8 mouse cellular contexts compared by ENCODE assay signal in genomic region chr15:83595364-83595711, GRCm38 (mm10). TPM values are rescaled to one million over a fixed set of nuclear protein-coding genes. Genes with fewer than 3 reads are reported as not detected.
DNase-seq lines count a peak whose midpoint lies in the region; ATAC-seq and TF ChIP-seq lines count a peak whose summit lies in the region.

No protein-coding gene starts in this region.

- WGBS in heart, embryonic 13.5 days = 33% methylated on average over 7 of the region's 7 CpGs
- 37% methylated on average over 7 of the region's 7 CpGs for WGBS in hindbrain, embryonic 11.5 days
- 40% methylated on average over 7 of the region's 7 CpGs for WGBS in midbrain, embryonic 11.5 days

- peak overlapping the region; percentile 87 for H3K9ac ChIP-seq in heart, embryonic 13.5 days
- H3K9ac ChIP-seq in ES-E14 (ENCODE audit: insufficient read depth, low read depth, low read length, poor library complexity, severe bottlenecking) = peak overlapping the region; percentile 33; the same call in 1 of the 2 replicates
- H3K9ac ChIP-seq in hindbrain, embryonic 11.5 days (ENCODE audit: low read depth, low read length) = 0 out of 2 replicates have a peak overlapping the region, but pooled peaks have one; percentile 34
- H3K9ac ChIP-seq in midbrain, embryonic 11.5 days (ENCODE audit: low read length) = peak overlapping the region; percentile 20; the same call in 1 of the 2 replicates

- intact Hi-C loops in heart, postnatal 10 days (cut with DNase I) = no loop called here
- intact Hi-C loops in left cerebral cortex, postnatal 10 days (cut with DNase I) = no loop called here

- peak overlapping the region; percentile 83 for H3K4me2 ChIP-seq in heart, embryonic 13.5 days
- peak overlapping the region; percentile 79 for H3K4me2 ChIP-seq in hindbrain, embryonic 11.5 days (replicated peaks; ENCODE audit: low read depth, low read length)
- H3K4me2 ChIP-seq in midbrain, embryonic 11.5 days = peak overlapping the region; percentile 85

- H3K36me3 ChIP-seq in heart, embryonic 13.5 days = peaks cover 4% of the 10 kb centered on the region; the same call in 1 of the 2 replicates
- H3K36me3 ChIP-seq in ES-E14 (ENCODE audit: control insufficient read depth, insufficient read depth, low read length, poor library complexity, severe bottlenecking) = peaks cover 11% of the 10 kb centered on the region; the same call in 1 of the 2 replicates
- H3K36me3 ChIP-seq in hindbrain, embryonic 11.5 days (ENCODE audit: control insufficient read depth, insufficient read depth, low read length) = no peaks in the 10 kb centered on the region
- H3K36me3 ChIP-seq in midbrain, embryonic 11.5 days (ENCODE audit: control insufficient read depth, insufficient read depth, low read length) = no peaks in the 10 kb centered on the region

- DNase-seq in heart, postnatal 10 days = no peak
- no peak for DNase-seq in ES-E14 (ENCODE audit: low read depth, low spot score)
- no peak for DNase-seq in hindbrain, embryonic 11.5 days (ENCODE audit: low spot score)
- no peak for DNase-seq in midbrain, embryonic 11.5 days (ENCODE audit: low spot score, missing footprints)
- DNase-seq in left cerebral cortex, postnatal 10 days (ENCODE audit: extremely low spot score in 1 of 2, low spot score in 2 of 2) = no peak
- DNase-seq in left cerebral cortex, adult 18-20 months (ENCODE audit: low spot score in 2 of 2) = no peak
- DNase-seq in layer of hippocampus, adult 11-12 months (ENCODE audit: low spot score) = no peak

- peak overlapping the region; percentile 80 for H3K4me3 ChIP-seq in heart, embryonic 13.5 days
- peak overlapping the region in 1 of 2 experiments; percentile 80; a peak in 2 of 4 replicates for H3K4me3 ChIP-seq in ES-E14 (ENCODE audit: insufficient read depth in 1 of 2, low read depth in 1 of 2, low read length in 2 of 2, poor library complexity in 1 of 2, severe bottlenecking in 1 of 2)
- H3K4me3 ChIP-seq in hindbrain, embryonic 11.5 days (ENCODE audit: low read depth, low read length) = peak overlapping the region; percentile 78
- peak overlapping the region; percentile 74 for H3K4me3 ChIP-seq in midbrain, embryonic 11.5 days (ENCODE audit: low read depth, low read length)

- no peaks in the 10 kb centered on the region for H3K27me3 ChIP-seq in heart, embryonic 13.5 days (replicated peaks)
- no peaks in the 10 kb centered on the region for H3K27me3 ChIP-seq in hindbrain, embryonic 11.5 days (ENCODE audit: control insufficient read depth, insufficient read depth, low read length)
- no peaks in the 10 kb centered on the region for H3K27me3 ChIP-seq in midbrain, embryonic 11.5 days (ENCODE audit: control insufficient read depth, insufficient read depth, low read length)

- no peak overlapping the region for H3K27ac ChIP-seq in heart, embryonic 13.5 days (replicated peaks)
- no peak overlapping the region for H3K27ac ChIP-seq in ES-E14 (ENCODE audit: insufficient read depth, low read depth, low read length, poor library complexity, severe bottlenecking)
- H3K27ac ChIP-seq in hindbrain, embryonic 11.5 days (ENCODE audit: low read depth, low read length) = no peak overlapping the region
- H3K27ac ChIP-seq in midbrain, embryonic 11.5 days (ENCODE audit: low read depth, low read length) = no peak overlapping the region

- in situ Hi-C loops in ES-E14 (cut with MboI; ENCODE audit: low sequenced_read_pairs in 2 of 2, unreplicated experiment in 2 of 2) = no loop called here

- H3K9me3 ChIP-seq in heart, embryonic 13.5 days = no peaks in the 10 kb centered on the region
- H3K9me3 ChIP-seq in ES-E14 (ENCODE audit: control insufficient read depth, insufficient read depth, low read depth, low read length) = no peaks in the 10 kb centered on the region
- no peaks in the 10 kb centered on the region for H3K9me3 ChIP-seq in hindbrain, embryonic 11.5 days (ENCODE audit: control insufficient read depth, low read length)
- H3K9me3 ChIP-seq in midbrain, embryonic 11.5 days (ENCODE audit: control insufficient read depth, low read length) = no peaks in the 10 kb centered on the region

- no peak for ATAC-seq in heart, embryonic 13.5 days (ENCODE audit: extremely low read depth, insufficient number of reproducible peaks, low FRiP score, low TSS enrichment)
- 0 out of 2 replicates have a peak, but pooled peaks have one; percentile 21 for ATAC-seq in hindbrain, embryonic 11.5 days (ENCODE audit: low FRiP score)
- ATAC-seq in midbrain, embryonic 11.5 days (ENCODE audit: low FRiP score) = peak; percentile 31; the same call in 1 of the 2 replicates

- H3K4me1 ChIP-seq in heart, embryonic 13.5 days = peaks cover 42% of the 10 kb centered on the region
- peaks cover 0 to 5% of the 10 kb centered on the region in 2 experiments; a peak in 1 of 4 replicates for H3K4me1 ChIP-seq in ES-E14 (ENCODE audit: control insufficient read depth in 2 of 2, insufficient read depth in 2 of 2, low read length in 2 of 2, poor library complexity in 1 of 2)
- H3K4me1 ChIP-seq in hindbrain, embryonic 11.5 days (replicated peaks; ENCODE audit: control insufficient read depth, insufficient read depth, low read length) = peaks cover 6% of the 10 kb centered on the region
- peaks cover 14% of the 10 kb centered on the region for H3K4me1 ChIP-seq in midbrain, embryonic 11.5 days (ENCODE audit: control insufficient read depth, insufficient read depth, low read length)

TF ChIP-seq in ES-E14, 5 proteins besides CTCF, POLR2A, EP300 and RAD21:
- TF ChIP-seq HCFC1 (IDR thresholded peaks at IDR 0.05; ENCODE audit: borderline replicate concordance, insufficient read depth, low read length) (no peak), MAFK (IDR thresholded peaks at IDR 0.05; ENCODE audit: insufficient read depth, low read depth, low read length) (no peak), ZC3H11A (IDR thresholded peaks at IDR 0.05; ENCODE audit: borderline replicate concordance, low read depth, low read length) (no peak), ZNF384 (IDR thresholded peaks at IDR 0.05; ENCODE audit: low read depth, low read length) (no peak), CHD2 (IDR thresholded peaks at IDR 0.05; ENCODE audit: low read depth, low read length) (no peak)
TF ChIP-seq in ES-E14: peak in this region for 0.

RNA-seq across cellular contexts. Expression of gene Ttll12, which starts 0.4 kb away (rescaled TPM):
- 21.9 and 22.0 TPM in 2 replicates for polyA plus RNA-seq in heart, embryonic 13.5 days (2015; fragmentation: Nextera tagmentation; extraction: Ambion mirVana)
- total RNA-seq in heart, postnatal 10 days (2021) = 1 to 10 TPM; 6.4 to 9.0 TPM
- 32.2 and 45.5 TPM in 2 replicates for total RNA-seq in ES-E14 (2012; rRNA removed)
- polyA plus RNA-seq in hindbrain, embryonic 11.5 days (2014; fragmentation: Nextera tagmentation; extraction: Ambion mirVana) = 43.4 and 43.6 TPM in 2 replicates
- polyA plus RNA-seq in midbrain, embryonic 11.5 days (2014; fragmentation: Nextera tagmentation; extraction: Ambion mirVana) = 46.5 and 46.9 TPM in 2 replicates
- total RNA-seq in left cerebral cortex, postnatal 10 days (2021) = 10 to 100 TPM; 19.1 to 19.2 TPM
- 10 to 100 TPM; 11.2 to 12.4 TPM for total RNA-seq in left cerebral cortex, adult 18-20 months (2021)

RNA-seq across cellular contexts. Expression of gene Mcat, which starts 31.8 kb away (rescaled TPM):
- polyA plus RNA-seq in heart, embryonic 13.5 days (2015; fragmentation: Nextera tagmentation; extraction: Ambion mirVana) = 29.6 and 32.6 TPM in 2 replicates
- total RNA-seq in heart, postnatal 10 days (2021) = 10 to 100 TPM; 31.9 to 34.1 TPM
- total RNA-seq in ES-E14 (2012; rRNA removed) = 24.3 and 30.9 TPM in 2 replicates
- polyA plus RNA-seq in hindbrain, embryonic 11.5 days (2014; fragmentation: Nextera tagmentation; extraction: Ambion mirVana) = 38.9 and 39.0 TPM in 2 replicates
- polyA plus RNA-seq in midbrain, embryonic 11.5 days (2014; fragmentation: Nextera tagmentation; extraction: Ambion mirVana) = 36.6 and 39.1 TPM in 2 replicates
- 10 to 100 TPM; 33.8 to 38.3 TPM for total RNA-seq in left cerebral cortex, postnatal 10 days (2021)
- 10 to 100 TPM; 17.9 to 26.0 TPM for total RNA-seq in left cerebral cortex, adult 18-20 months (2021)

RNA-seq across cellular contexts. Expression of gene Tspo, which starts 31.9 kb away (rescaled TPM):
- 139 and 150 TPM in 2 replicates for polyA plus RNA-seq in heart, embryonic 13.5 days (2015; fragmentation: Nextera tagmentation; extraction: Ambion mirVana)
- 10 to 100 TPM; 81.5 to 89.5 TPM for total RNA-seq in heart, postnatal 10 days (2021)
- 43.4 and 44.7 TPM in 2 replicates for total RNA-seq in ES-E14 (2012; rRNA removed)
- polyA plus RNA-seq in hindbrain, embryonic 11.5 days (2014; fragmentation: Nextera tagmentation; extraction: Ambion mirVana) = 27.4 and 32.0 TPM in 2 replicates
- 25.0 and 27.8 TPM in 2 replicates for polyA plus RNA-seq in midbrain, embryonic 11.5 days (2014; fragmentation: Nextera tagmentation; extraction: Ambion mirVana)
- 1 to 10 TPM; 2.6 to 2.9 TPM for total RNA-seq in left cerebral cortex, postnatal 10 days (2021)
- 10 to 100 TPM in 1 of 2 experiments, 1 to 10 TPM in 1; 7.9 to 10.6 TPM for total RNA-seq in left cerebral cortex, adult 18-20 months (2021)

Comparison
In these comparisons a context has a peak if more than half of its experiments do, and no peak if none do; other contexts are left out.
1. H3K9ac ChIP-seq: peak in every context shown above with its lines; median percentile 87 in heart, embryonic 13.5 days; 34 in hindbrain, embryonic 11.5 days; 33 in ES-E14; 20 in midbrain, embryonic 11.5 days.